Mouse (Mus musculus) E14TG2a.4 (cell line): ENCODE measurements around the gene Wdr90.

Experiments used
- CTCF ChIP-seq: conservative IDR thresholded peaks from 2 replicates; pipeline ENCODE4 v1.5.1; 2014; ENCODE audit warnings: low read length
- POU5F1 ChIP-seq: IDR thresholded peaks from 2 replicates; pipeline ENCODE4 v1.6.1; 2014; ENCODE audit warnings: low read length, borderline replicate concordance

GRCm38 (mm10) chr17:25796951-25797369, 64.3 kb downstream of the Wdr90 start, which contains the start of gene Metrn:
- no peak for TF ChIP-seq CTCF
- no peak for TF ChIP-seq POU5F1
